Mouse (Mus musculus): Measurements from ENCODE around the gene Trank1. TPM values are rescaled to one million over a fixed set of nuclear protein-coding genes. Genes with fewer than 3 reads are reported as not detected.
A peak's percentile ranks its signal among the peaks of the same experiment; 100 is the strongest.

Gene Trank1
- total and polyA plus RNA-seq, 3 experiments = 0.13 to 0.66 (median 0.34) TPM

DNA sequence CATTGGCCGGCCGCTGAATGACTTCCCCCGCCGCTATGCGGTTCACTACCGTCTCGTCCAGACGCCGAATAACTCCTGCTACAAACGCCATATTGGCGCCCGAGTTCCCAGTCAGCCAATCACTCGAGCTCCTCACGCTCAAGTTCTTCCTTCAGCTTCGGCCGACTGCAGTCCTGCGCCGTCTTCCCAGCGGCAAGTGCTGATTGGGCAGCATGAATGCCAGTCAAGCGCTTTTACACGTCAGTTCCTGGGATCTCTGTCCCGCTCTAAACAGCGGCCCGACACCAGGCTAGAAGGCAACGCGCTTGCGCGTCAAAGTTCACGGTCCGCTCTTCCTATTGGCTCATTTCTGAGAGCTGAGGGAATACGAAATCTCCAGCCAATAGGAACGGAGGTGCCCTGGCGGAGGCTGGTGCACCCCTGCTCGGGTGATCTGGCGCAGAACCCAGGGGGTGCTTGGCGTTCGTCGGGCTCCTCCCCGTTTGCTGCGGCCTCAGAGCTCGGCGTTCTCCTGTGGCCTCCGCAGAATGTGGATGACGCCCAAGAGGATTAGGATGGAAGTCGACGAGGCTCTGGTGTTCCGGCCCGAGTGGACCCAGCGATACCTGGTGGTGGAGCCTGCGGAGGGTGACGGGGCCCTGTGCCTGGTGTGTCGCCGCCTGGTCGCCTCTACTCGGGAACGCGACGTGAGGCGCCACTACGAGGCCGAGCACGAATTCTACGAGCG, 39.9 kb upstream of the Trank1 start, which contains the start of the genes Mlh1 and Epm2aip1:
Gene Mlh1, minus strand, starts transcription at position 358 of the 727 bp plus-strand sequence.
Gene Epm2aip1, plus strand, starts transcription at position 496 of the 727 bp plus-strand sequence.
- Histone ChIP-seq H3K36me3 (replicated peaks in 1 of 2; ENCODE audit: control insufficient read depth in 1 of 2, insufficient read depth in 1 of 2, low read length in 1 of 2) (peaks cover 13 to 37% of the 10 kb centered on the region in 2 experiments), H3K27me3 (replicated peaks) (no peaks in the 10 kb centered on the region), H3K4me2 (ENCODE audit: insufficient read depth, low read depth, poor library complexity, severe bottlenecking) (peak within 1 kb of the TSS; percentile 96), H3K4me1 (ENCODE audit: control insufficient read depth in 1 of 2, insufficient read depth in 2 of 2) (peaks cover 8 to 34% of the 10 kb centered on the region in 2 experiments; a peak in 3 of 4 replicates), H3K9me3 (replicated peaks; ENCODE audit: low read length) (no peaks in the 10 kb centered on the region), H3K4me3 (replicated peaks in 1 of 3; ENCODE audit: low read depth in 2 of 3, low read length in 2 of 3, poor library complexity in 1 of 3) (peak within 1 kb of the TSS; percentile 82 to 99 (median 92)), H3K9ac (ENCODE audit: insufficient read depth, low read depth) (peak within 1 kb of the TSS; percentile 81), H3K27ac (ENCODE audit: insufficient read depth, low read depth) (peak within 1 kb of the TSS; percentile 87), H3K79me2 (replicated peaks; ENCODE audit: control insufficient read depth, extremely low read depth, insufficient read depth, poor library complexity, severe bottlenecking) (peaks cover 59% of the 10 kb centered on the region)
- dilution Hi-C loops (cut with MboI; ENCODE audit: extremely low pct_ligation_motif_present, extremely low pct_unique_long_range_greater_than_20kb, low sequenced_read_pairs) (no loop called here), in situ Hi-C loops (cut with MboI; ENCODE audit: low pct_ligation_motif_present, low pct_unique_long_range_greater_than_20kb, low sequenced_read_pairs) (loop anchor here (10.0 kb wide), 1 partner anchor 193 kb away; no protein-coding TSS in a partner anchor)
- DNase-seq (ENCODE audit: extremely low read depth) = peak; percentile 100
- TF ChIP-seq KAT2A (IDR thresholded peaks at IDR 0.05; ENCODE audit: insufficient replicate concordance, low read length) (0 out of 2 replicates have a peak, but pooled peaks have one; percentile 15), CHD1 (IDR thresholded peaks at IDR 0.05; ENCODE audit: low read depth, low read length) (no peak), IRF4 (IDR thresholded peaks at IDR 0.05; ENCODE audit: low read depth, low read length) (peak; percentile 24; the same call in 1 of the 2 replicates), MAX (IDR thresholded peaks at IDR 0.05; ENCODE audit: low read length) (no peak), MAZ (IDR thresholded peaks at IDR 0.05; ENCODE audit: low read depth, low read length) (no peak), CTCF (conservative IDR thresholded peaks at IDR 0.05 in 1 of 2, IDR thresholded peaks at IDR 0.05 in 1 of 2; ENCODE audit: low read depth in 2 of 2, low read length in 2 of 2) (0 out of 4 replicates have a peak, but pooled peaks of 1 of the 2 experiments have one; percentile 3), TBP (conservative IDR thresholded peaks at IDR 0.05; ENCODE audit: low read depth, low read length) (peak; percentile 89), USF2 (conservative IDR thresholded peaks at IDR 0.05; ENCODE audit: low read depth, low read length) (no peak), TCF12 (IDR thresholded peaks at IDR 0.05; ENCODE audit: low read depth, low read length) (peak; percentile 61; the same call in 1 of the 2 replicates), JUND (conservative IDR thresholded peaks at IDR 0.05; ENCODE audit: low read depth, low read length) (no peak), ZMIZ1 (IDR thresholded peaks at IDR 0.05; ENCODE audit: low read depth, low read length) (peak; percentile 88), GABPA (IDR thresholded peaks at IDR 0.05; ENCODE audit: insufficient replicate concordance, low read depth, low read length) (no peak), ZKSCAN1 (IDR thresholded peaks at IDR 0.05; ENCODE audit: borderline replicate concordance, low read depth, low read length) (no peak), USF1 (IDR thresholded peaks at IDR 0.05; ENCODE audit: low read depth, low read length) (no peak), SMC3 (IDR thresholded peaks at IDR 0.05; ENCODE audit: low read depth, low read length) (no peak), RAD21 (IDR thresholded peaks at IDR 0.05; ENCODE audit: low read depth, low read length) (no peak), CHD2 (IDR thresholded peaks at IDR 0.05; ENCODE audit: low read length) (peak; percentile 78), POLR2AphosphoS2 (IDR thresholded peaks at IDR 0.05; ENCODE audit: low read depth, low read length) (peak; percentile 68; the same call in 1 of the 2 replicates), MEF2A (IDR thresholded peaks at IDR 0.05; ENCODE audit: borderline replicate concordance, low read depth, low read length) (no peak; the same call in 1 of the 2 replicates), HCFC1 (IDR thresholded peaks at IDR 0.05; ENCODE audit: low read depth, low read length) (peak; percentile 77), BHLHE40 (IDR thresholded peaks at IDR 0.05; ENCODE audit: low read depth, low read length) (0 out of 2 replicates have a peak, but pooled peaks have one; percentile 8), MAFK (IDR thresholded peaks at IDR 0.05; ENCODE audit: insufficient replicate concordance, low read length) (no peak), ZC3H11A (IDR thresholded peaks at IDR 0.05; ENCODE audit: low read depth, low read length) (no peak), NRF1 (IDR thresholded peaks at IDR 0.05; ENCODE audit: low read depth, low read length) (peak; percentile 94), MXI1 (IDR thresholded peaks at IDR 0.05; ENCODE audit: low read depth, low read length) (peak; percentile 82), UBTF (IDR thresholded peaks at IDR 0.05; ENCODE audit: low read depth, low read length) (peak; percentile 91; the same call in 1 of the 2 replicates), PAX5 (IDR thresholded peaks at IDR 0.05; ENCODE audit: low read length) (no peak), EP300 (IDR thresholded peaks at IDR 0.05; ENCODE audit: low read length) (no peak), SIN3A (IDR thresholded peaks at IDR 0.05; ENCODE audit: low read length) (peak; percentile 74), ETS1 (conservative IDR thresholded peaks at IDR 0.05; ENCODE audit: low read depth, low read length) (no peak), JUN (IDR thresholded peaks at IDR 0.05; ENCODE audit: insufficient read depth, low read depth, low read length) (no peak), POLR2A (IDR thresholded peaks at IDR 0.05; ENCODE audit: low read depth, low read length) (peak; percentile 96), E2F4 (IDR thresholded peaks at IDR 0.05; ENCODE audit: insufficient replicate concordance, low read depth, low read length) (peak; percentile 77; the same call in 1 of the 2 replicates), MYC (IDR thresholded peaks at IDR 0.05; ENCODE audit: low read depth, low read length) (no peak; the same call in none of the 2 replicates), NELFE (IDR thresholded peaks at IDR 0.05; ENCODE audit: low read depth, low read length) (peak; percentile 92), ELF1 (IDR thresholded peaks at IDR 0.05; ENCODE audit: low read depth, low read length) (peak; percentile 71), ZNF384 (IDR thresholded peaks at IDR 0.05; ENCODE audit: low read depth, low read length) (no peak), RCOR1 (conservative IDR thresholded peaks at IDR 0.05; ENCODE audit: low read depth, low read length) (no peak)
